Mouse (Mus musculus) C2C12 (cell line): ENCODE data around the gene Osgep. TPM values are rescaled to one million over a fixed set of nuclear protein-coding genes. Genes with fewer than 3 reads are reported as not detected.
A peak's percentile ranks its signal among the peaks of the same experiment; 100 is the strongest.
"Not testable (repeated sequence)": the region's sequence is repeated elsewhere in the genome, so short reads cannot be mapped to it uniquely, and the experiment has no call there.

ENCODE experiments used
- H3K27me3 ChIP-seq: one replicate; pipeline ENCODE4 v1.6.1; 2011; ENCODE audit not compliant: control insufficient read depth, insufficient read depth, insufficient read length
- H3K36me3 ChIP-seq: one replicate; pipeline ENCODE4 v1.6.1; 2011; ENCODE audit not compliant: control insufficient read depth, insufficient read depth
- H3K4me3 ChIP-seq: one replicate; pipeline ENCODE4 v1.5.1; 2011; ENCODE audit warnings: mild to moderate bottlenecking, control low read depth; ENCODE audit not compliant: poor library complexity, insufficient read depth, severe bottlenecking
- H3K79me2 ChIP-seq: one replicate; pipeline ENCODE4 v1.6.1; 2011; ENCODE audit not compliant: control insufficient read depth, insufficient read depth
- H3K79me3 ChIP-seq: one replicate; pipeline ENCODE4 v1.6.1; 2011; ENCODE audit warnings: low read depth, control low read depth
- H3ac ChIP-seq: one replicate; pipeline ENCODE3; 2011; ENCODE audit warnings: low read depth; ENCODE audit not compliant: control insufficient read depth, insufficient read length
- CEBPB ChIP-seq: IDR thresholded peaks from one replicate; pipeline ENCODE4 v1.6.1; 2011; ENCODE audit warnings: low read depth, mild to moderate bottlenecking, control low read depth, moderate library complexity
- CTCF ChIP-seq: IDR thresholded peaks from one replicate; pipeline ENCODE4 v1.5.1; 2011; ENCODE audit not compliant: control insufficient read depth, insufficient read depth, insufficient read length
- FOSL1 ChIP-seq: IDR thresholded peaks from one replicate; pipeline ENCODE4 v1.8.0; 2011; ENCODE audit warnings: mild to moderate bottlenecking, low read length; ENCODE audit not compliant: poor library complexity, insufficient read depth, severe bottlenecking
- MAX ChIP-seq: IDR thresholded peaks from one replicate; pipeline ENCODE4 v1.6.1; 2011; ENCODE audit warnings: mild to moderate bottlenecking, control low read depth
- MYOD1 ChIP-seq: IDR thresholded peaks from one replicate; pipeline ENCODE4 v1.6.1; 2011; ENCODE audit warnings: low read depth; ENCODE audit not compliant: control insufficient read depth, insufficient read length
- MYOG ChIP-seq: IDR thresholded peaks from one replicate; pipeline ENCODE4 v1.6.1; 2011; ENCODE audit not compliant: control insufficient read depth, insufficient read length; ENCODE audit errors: extremely low read depth
- USF1 ChIP-seq: IDR thresholded peaks from one replicate; pipeline ENCODE4 v1.6.1; 2011; ENCODE audit warnings: low read depth, mild to moderate bottlenecking, control low read depth, moderate library complexity
- long read RNA-seq, 2 experiments: library from polyadenylated mRNA; unstranded; transcript quantifications; one replicate each; pipeline ENCODE4 v2.0.0; 2019 to 2020
- polyA plus RNA-seq: library from polyadenylated mRNA; unstranded; fragments of >200 nt; fragmentation: generic; extraction: Trizol; gene quantifications from one replicate; pipeline ENCODE4 v1.2.1, GENCODE M21; 2012; ENCODE audit warnings: missing spikeins

Osgep gene
- polyA plus RNA-seq = 54.5 TPM
- long read RNA-seq, experiment 1, transcript Osgep-202 (11 exons, 3,388 nt) = major isoform, 63 of 83 reads
- long read RNA-seq, experiment 1, partial matches to known transcripts = 9 of 83 reads
- long read RNA-seq, experiment 1, other reads (novel, unspliced or antisense) = 10 of 83 reads
- long read RNA-seq, experiment 2, transcript Osgep-202 (11 exons, 3,388 nt) = major isoform, 66 of 74 reads
- long read RNA-seq, experiment 2, partial matches to known transcripts = 2 of 74 reads
- long read RNA-seq, experiment 2, other reads (novel, unspliced or antisense) = 4 of 74 reads

DNA sequence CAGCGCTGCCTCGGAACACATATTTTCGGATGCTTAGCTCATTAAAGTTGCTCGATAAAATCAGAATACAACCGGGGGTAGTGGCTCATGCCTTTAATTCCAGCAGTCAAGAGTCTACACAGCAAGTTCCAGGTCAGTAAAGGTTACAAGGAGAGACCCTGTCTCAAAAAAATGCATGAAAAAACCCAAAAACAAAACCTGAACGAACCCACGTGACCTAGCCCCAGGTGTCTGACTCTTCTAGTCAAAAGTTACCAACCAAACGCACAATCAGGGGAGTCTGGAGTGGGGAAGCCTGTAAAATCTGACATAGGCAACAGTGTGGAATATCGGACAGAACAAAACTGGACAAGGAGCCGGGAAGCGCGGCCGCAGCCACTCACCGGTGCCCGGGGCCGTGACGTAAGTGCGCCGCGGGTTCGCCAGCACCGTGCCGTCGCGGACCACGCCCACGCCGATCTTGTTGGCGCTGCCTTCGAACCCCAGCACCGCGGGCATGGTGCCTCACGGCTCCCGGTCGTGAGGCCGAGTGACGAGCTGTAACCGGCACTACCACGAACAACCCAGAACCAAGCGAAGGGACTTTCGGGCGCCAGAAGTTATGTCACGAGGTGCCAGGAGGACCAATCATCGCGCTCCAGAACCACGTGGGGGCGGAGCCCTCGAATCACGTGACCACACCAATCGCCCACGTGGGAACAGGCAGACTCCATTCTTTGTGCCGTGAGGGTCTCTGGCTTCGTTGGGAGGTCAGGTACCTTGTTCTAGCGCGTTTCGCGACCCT lies at the start of gene Osgep, which contains the start of gene Apex1:
Gene Osgep (minus strand): TSS at position 613 of the 784 bp plus-strand sequence.
Gene Apex1 (plus strand): TSS at position 688 of the 784 bp plus-strand sequence.
- peaks cover 62% of the 10 kb centered on the region for H3K79me2 ChIP-seq
- TF ChIP-seq MYOD1 = no peak
- peak; percentile 97 for TF ChIP-seq MAX
- no peak for TF ChIP-seq MYOG
- TF ChIP-seq USF1 = peak; percentile 99
- H3K4me3 ChIP-seq = peak within 1 kb of the TSS; percentile 82
- H3ac ChIP-seq = peak within 1 kb of the TSS; percentile 94
- peaks cover 41% of the 10 kb centered on the region for H3K79me3 ChIP-seq
- no peaks in the 10 kb centered on the region for H3K27me3 ChIP-seq
- H3K36me3 ChIP-seq = peaks cover 38% of the 10 kb centered on the region

DNA sequence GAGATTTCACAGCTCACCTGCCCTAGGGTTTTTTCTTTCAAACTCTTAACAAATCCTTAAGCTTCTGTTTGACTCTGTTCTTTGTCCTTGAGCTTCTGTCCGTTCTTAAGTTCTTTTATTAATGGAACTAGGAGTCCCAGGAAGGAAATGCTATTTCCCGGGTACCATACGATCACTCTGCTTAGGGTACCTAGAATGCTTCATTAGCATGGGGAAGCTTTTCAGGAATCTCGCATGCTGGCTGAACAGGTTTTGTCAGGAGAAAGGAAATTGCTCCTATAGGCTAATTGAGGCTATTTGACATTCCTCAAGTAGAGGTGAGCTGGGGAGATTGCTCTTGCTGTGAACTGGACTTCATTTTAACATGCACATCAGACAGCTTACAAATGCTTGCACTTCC lies 49.0 kb upstream of the Osgep start:
- no peaks in the 10 kb centered on the region for H3K79me2 ChIP-seq
- no peaks in the 10 kb centered on the region for H3K27me3 ChIP-seq
- no peak for TF ChIP-seq CEBPB
- TF ChIP-seq CTCF = no peak
- no peak for TF ChIP-seq FOSL1
- no peak for TF ChIP-seq MYOD1
- no peak for TF ChIP-seq MYOG
- no peak for TF ChIP-seq MAX
- TF ChIP-seq USF1 = no peak
- no peaks in the 10 kb centered on the region for H3K79me3 ChIP-seq
- H3K36me3 ChIP-seq = no peaks in the 10 kb centered on the region
- H3K4me3 ChIP-seq = no peak overlapping the region
- H3ac ChIP-seq = no peak overlapping the region

DNA sequence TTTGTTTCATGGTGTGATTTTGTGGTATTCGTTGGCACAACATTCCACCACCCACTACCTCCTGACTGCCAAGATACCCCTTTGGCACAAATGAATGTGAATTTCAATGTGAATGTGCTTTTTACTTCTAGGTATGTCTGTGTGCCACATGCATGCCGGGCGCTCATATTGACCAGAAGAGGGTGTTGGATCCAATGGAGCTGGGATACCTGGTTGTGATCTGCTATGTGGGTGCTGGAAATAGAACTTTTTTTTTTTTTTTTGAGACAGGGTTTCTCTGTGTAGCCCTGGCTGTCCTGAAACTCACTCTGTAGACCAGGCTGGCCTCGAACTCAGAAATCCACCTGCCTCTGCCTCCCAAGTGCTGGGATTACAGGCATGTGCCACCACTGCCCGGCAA lies 48.4 kb upstream of the Osgep start:
- H3K36me3 ChIP-seq, H3K4me3 ChIP-seq, H3ac ChIP-seq, H3K79me3 ChIP-seq, H3K27me3 ChIP-seq, H3K79me2 ChIP-seq: not testable (repeated sequence)

DNA sequence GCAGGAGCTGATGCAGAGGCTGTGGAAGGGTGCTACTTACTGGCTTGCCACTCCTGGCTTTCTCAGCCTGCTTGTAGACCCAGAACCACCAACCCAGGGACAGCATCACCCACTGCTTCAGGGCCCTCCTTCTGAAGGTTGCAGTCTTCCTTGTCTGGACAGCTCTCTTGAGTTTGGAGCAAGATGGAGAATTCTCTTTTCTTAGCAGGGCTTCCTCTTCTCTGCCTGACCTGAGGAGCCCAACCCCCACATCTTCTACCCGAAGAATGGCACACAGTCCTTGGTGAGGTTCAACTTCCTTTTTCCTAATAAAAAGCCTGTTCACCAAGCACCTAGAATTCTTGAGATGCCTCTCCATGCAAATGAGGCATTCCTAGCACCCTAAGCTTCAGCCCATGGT lies 46.1 kb upstream of the Osgep start:
- TF ChIP-seq MYOD1 (no peak), CEBPB (no peak), USF1 (no peak), MAX (no peak), CTCF (no peak), MYOG (no peak), FOSL1 (no peak)
- Histone ChIP-seq H3K79me2 (no peaks in the 10 kb centered on the region), H3K27me3 (no peaks in the 10 kb centered on the region), H3K4me3 (no peak overlapping the region), H3K79me3 (no peaks in the 10 kb centered on the region), H3ac (no peak overlapping the region), H3K36me3 (no peaks in the 10 kb centered on the region)

DNA sequence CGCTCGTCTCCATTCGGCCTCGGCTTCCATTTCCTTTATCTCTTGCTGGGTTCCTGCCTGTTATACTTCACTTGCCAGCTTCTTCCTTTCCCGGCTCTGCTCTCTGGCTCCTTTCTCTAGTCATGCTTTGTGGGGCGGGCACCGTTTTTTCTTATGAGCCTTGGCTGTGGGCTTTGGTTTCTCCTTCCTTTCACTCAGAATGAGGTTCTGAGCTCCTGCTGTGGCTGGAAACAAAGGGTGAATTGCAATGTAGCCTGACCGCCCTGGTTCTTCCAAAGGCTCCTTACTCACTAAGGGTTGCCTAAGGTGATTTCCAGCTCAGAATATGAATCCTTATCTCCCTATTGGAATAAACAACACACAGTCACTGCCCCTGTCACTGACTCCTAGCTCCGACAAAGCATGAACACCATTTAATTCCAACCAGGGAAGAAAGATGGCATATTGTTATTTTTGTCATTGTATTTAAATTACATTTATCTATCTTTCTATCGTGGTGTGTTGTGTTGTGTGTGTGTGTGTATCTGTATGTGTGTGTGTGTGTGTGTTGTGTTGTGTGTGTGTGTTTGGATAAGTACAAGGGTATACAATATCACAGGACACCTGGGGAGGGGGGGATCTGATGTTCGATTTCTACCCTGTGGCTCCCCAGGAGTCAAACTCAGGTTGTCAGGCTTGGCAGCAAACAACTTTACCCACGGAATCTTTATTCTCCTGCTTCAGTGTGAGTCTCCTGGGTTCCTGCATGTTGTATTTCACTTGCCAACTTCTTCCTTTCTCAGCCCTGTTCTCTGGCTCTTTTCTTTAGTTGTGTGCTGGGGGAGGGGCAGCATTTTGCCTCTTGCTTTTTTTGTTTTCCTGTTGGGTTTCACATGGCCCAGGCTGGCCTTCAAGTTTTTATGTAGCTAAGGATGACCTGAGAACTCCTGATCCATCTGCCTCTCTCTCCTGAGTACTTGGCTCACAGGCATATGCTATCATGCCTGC lies 45.2 kb upstream of the Osgep start:
- Histone ChIP-seq H3ac (no peak overlapping the region), H3K27me3 (no peaks in the 10 kb centered on the region), H3K4me3 (no peak overlapping the region), H3K79me3 (no peaks in the 10 kb centered on the region), H3K36me3 (no peaks in the 10 kb centered on the region), H3K79me2 (no peaks in the 10 kb centered on the region)
- TF ChIP-seq USF1 = no peak

DNA sequence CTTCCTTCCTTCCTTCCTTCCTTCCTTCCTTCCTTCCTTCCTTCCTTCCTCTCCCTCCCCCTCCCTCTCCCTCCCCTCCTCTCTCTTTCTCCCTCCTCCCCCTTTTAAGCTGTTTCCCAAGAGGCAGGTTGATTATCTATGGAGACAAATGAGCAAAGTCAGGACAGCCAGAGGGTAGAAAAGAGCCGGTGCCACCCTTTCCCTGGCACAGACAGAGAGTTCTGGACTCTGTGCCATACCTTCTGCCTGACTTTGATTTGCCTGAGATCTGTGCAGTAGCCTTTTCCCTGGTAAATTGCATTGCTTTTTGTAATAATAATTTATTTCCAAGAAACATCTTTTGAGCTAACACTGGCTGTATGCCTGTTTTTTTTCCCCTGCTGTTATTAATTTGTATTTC lies 44.3 kb upstream of the Osgep start:
- no peaks in the 10 kb centered on the region for H3K79me2 ChIP-seq
- no peak overlapping the region for H3K4me3 ChIP-seq
- H3ac ChIP-seq = no peak overlapping the region
- no peaks in the 10 kb centered on the region for H3K79me3 ChIP-seq
- TF ChIP-seq FOSL1 = no peak
- TF ChIP-seq MAX = no peak
- no peak for TF ChIP-seq MYOG
- no peak for TF ChIP-seq CTCF
- no peak for TF ChIP-seq USF1
- no peak for TF ChIP-seq MYOD1
- TF ChIP-seq CEBPB = no peak
- no peaks in the 10 kb centered on the region for H3K36me3 ChIP-seq
- H3K27me3 ChIP-seq = no peaks in the 10 kb centered on the region
